Mouse (Mus musculus): ENCODE measurements around the gene Bckdhb. TPM values are rescaled to one million over a fixed set of nuclear protein-coding genes. Genes with fewer than 3 reads are reported as not detected.
A peak's percentile ranks its signal among the peaks of the same experiment; 100 is the strongest.

Gene Bckdhb
- polyA plus RNA-seq, 1 experiment from 2014 or later, result 80.1 TPM

DNA sequence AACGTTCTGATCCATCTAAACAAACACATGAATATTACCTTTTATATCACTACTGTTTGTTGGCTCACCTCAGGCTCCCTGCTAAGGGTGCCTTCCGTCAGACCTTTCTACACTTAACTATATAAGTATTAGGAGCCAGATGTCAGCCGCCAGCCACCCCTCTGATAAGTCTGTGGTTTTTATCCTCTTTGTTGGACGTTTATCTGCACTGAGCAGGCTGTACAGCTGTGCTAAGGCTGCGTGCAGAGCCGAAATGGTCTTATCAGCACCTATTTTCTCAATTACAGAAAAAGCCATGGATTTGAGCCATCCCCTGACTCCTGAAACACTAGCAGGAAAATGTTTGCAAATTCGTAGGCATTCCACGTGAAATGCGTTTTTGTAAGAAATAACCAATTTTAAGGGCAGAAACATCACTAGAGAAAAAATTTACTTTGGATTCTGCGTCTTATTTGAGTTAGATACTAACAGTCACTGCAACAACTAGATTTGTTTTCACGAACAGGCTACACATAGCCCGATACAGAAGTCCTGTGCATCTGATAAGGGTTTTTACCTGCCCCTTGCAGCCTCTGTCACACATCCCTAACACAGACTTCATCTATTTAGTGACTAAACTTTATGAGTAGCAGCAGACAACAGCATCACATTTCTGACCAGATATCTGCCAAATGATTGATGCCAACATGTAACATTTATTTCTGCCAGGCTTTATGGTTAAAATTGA is 188.1 kb downstream of the Bckdhb start:
- peak overlapping the region; percentile 28; the same call in 1 of the 2 replicates for H3K4me2 ChIP-seq (ENCODE audit: low read depth, low read length)

GRCm38 (mm10) chr9:84114254-84114653 is 189.3 kb downstream of the Bckdhb start:
- Histone ChIP-seq H3K9ac (ENCODE audit: low read length) (no peak overlapping the region), H3K4me2 (ENCODE audit: low read depth, low read length) (peak overlapping the region; percentile 6), H3K9me3 (replicated peaks; ENCODE audit: control insufficient read depth, low read length) (no peaks in the 10 kb centered on the region), H3K4me1 (ENCODE audit: control insufficient read depth, insufficient read depth, low read length) (peaks cover 12% of the 10 kb centered on the region), H3K4me3 (ENCODE audit: low read length) (peak overlapping the region; percentile 15; the same call in 1 of the 2 replicates), H3K36me3 (ENCODE audit: control insufficient read depth, insufficient read depth) (no peaks in the 10 kb centered on the region), H3K27me3 (ENCODE audit: control insufficient read depth, insufficient read depth, low read length) (no peaks in the 10 kb centered on the region), H3K27ac (ENCODE audit: low read length) (no peak overlapping the region)
- ATAC-seq (replicated peaks; ENCODE audit: extremely low read depth, insufficient read depth, low FRiP score), result no peak
- WGBS, result 61% methylated on average over 13 of the region's 13 CpGs

More for the DNA sequence above, 188.1 kb downstream of the Bckdhb start:
- H3K27ac ChIP-seq (ENCODE audit: low read length), result 0 out of 2 replicates have a peak overlapping the region, but pooled peaks have one; percentile 28
- 38% methylated on average over 12 of the region's 12 CpGs for WGBS
- peaks cover 12% of the 10 kb centered on the region for H3K4me1 ChIP-seq (ENCODE audit: control insufficient read depth, insufficient read depth, low read length)
- H3K27me3 ChIP-seq (ENCODE audit: control insufficient read depth, insufficient read depth, low read length), result no peaks in the 10 kb centered on the region
- H3K9ac ChIP-seq (ENCODE audit: low read length), result no peak overlapping the region
- ATAC-seq (replicated peaks; ENCODE audit: extremely low read depth, insufficient read depth, low FRiP score), result peak; percentile 41; the same call in 1 of the 2 replicates
- no peak overlapping the region for H3K4me3 ChIP-seq (ENCODE audit: low read length)
- no peaks in the 10 kb centered on the region for H3K36me3 ChIP-seq (ENCODE audit: control insufficient read depth, insufficient read depth)
- no peaks in the 10 kb centered on the region for H3K9me3 ChIP-seq (replicated peaks; ENCODE audit: control insufficient read depth, low read length)

DNA sequence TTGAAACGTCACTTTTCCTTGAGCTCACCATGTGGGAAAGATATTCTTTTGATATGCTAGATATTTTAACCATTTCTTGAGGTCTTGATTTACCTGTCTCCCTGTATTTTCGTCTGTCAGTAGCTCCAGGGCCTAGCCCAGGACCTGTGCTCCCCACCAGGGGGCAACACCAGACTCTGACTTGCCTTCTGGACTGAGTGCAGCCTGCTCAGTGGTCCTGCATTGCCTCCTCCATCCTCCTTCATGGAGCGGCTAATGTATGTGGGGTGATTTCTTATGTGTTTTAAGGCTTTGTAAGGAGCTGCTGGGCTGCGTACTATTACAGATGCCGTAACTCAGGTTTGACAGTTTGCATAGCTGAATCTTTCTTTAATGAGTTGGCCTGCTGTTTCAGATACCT is 192.4 kb downstream of the Bckdhb start:
- no peak for ATAC-seq (replicated peaks; ENCODE audit: extremely low read depth, insufficient read depth, low FRiP score)
- 76% methylated on average over 5 of the region's 5 CpGs for WGBS

GRCm38 (mm10) chr9:84124996-84125395 is 200.1 kb downstream of the Bckdhb start:
- Histone ChIP-seq H3K9me3 (replicated peaks; ENCODE audit: control insufficient read depth, low read length) (peaks cover 3% of the 10 kb centered on the region; the same call in 1 of the 2 replicates), H3K4me2 (ENCODE audit: low read depth, low read length) (no peak overlapping the region), H3K9ac (ENCODE audit: low read length) (no peak overlapping the region), H3K27me3 (ENCODE audit: control insufficient read depth, insufficient read depth, low read length) (no peaks in the 10 kb centered on the region), H3K36me3 (ENCODE audit: control insufficient read depth, insufficient read depth) (no peaks in the 10 kb centered on the region; the same call in 1 of the 2 replicates), H3K27ac (ENCODE audit: low read length) (0 out of 2 replicates have a peak overlapping the region, but pooled peaks have one; percentile 20), H3K4me1 (ENCODE audit: control insufficient read depth, insufficient read depth, low read length) (no peaks in the 10 kb centered on the region), H3K4me3 (ENCODE audit: low read length) (no peak overlapping the region)
- ATAC-seq (replicated peaks; ENCODE audit: extremely low read depth, insufficient read depth, low FRiP score), result no peak; the same call in 1 of the 2 replicates
- WGBS, result 65% methylated on average over 5 of the region's 5 CpGs

More for the DNA sequence above, 192.4 kb downstream of the Bckdhb start:
- H3K9ac ChIP-seq (ENCODE audit: low read length), result no peak overlapping the region
- H3K27me3 ChIP-seq (ENCODE audit: control insufficient read depth, insufficient read depth, low read length), result no peaks in the 10 kb centered on the region
- H3K4me3 ChIP-seq (ENCODE audit: low read length), result no peak overlapping the region
- H3K9me3 ChIP-seq (replicated peaks; ENCODE audit: control insufficient read depth, low read length), result no peaks in the 10 kb centered on the region
- peaks cover 8% of the 10 kb centered on the region; the same call in 1 of the 2 replicates for H3K4me1 ChIP-seq (ENCODE audit: control insufficient read depth, insufficient read depth, low read length)
- H3K27ac ChIP-seq (ENCODE audit: low read length), result no peak overlapping the region
- no peaks in the 10 kb centered on the region for H3K36me3 ChIP-seq (ENCODE audit: control insufficient read depth, insufficient read depth)
- H3K4me2 ChIP-seq (ENCODE audit: low read depth, low read length), result no peak overlapping the region

- Histone ChIP-seq H3K36me3 (ENCODE audit: control insufficient read depth, insufficient read depth) (no peaks in the 10 kb centered on the region; the same call in 1 of the 2 replicates), H3K27ac (ENCODE audit: low read length) (no peak overlapping the region), H3K9ac (ENCODE audit: low read length) (no peak overlapping the region), H3K9me3 (replicated peaks; ENCODE audit: control insufficient read depth, low read length) (peaks cover 3% of the 10 kb centered on the region; the same call in 1 of the 2 replicates), H3K27me3 (ENCODE audit: control insufficient read depth, insufficient read depth, low read length) (no peaks in the 10 kb centered on the region), H3K4me1 (ENCODE audit: control insufficient read depth, insufficient read depth, low read length) (no peaks in the 10 kb centered on the region), H3K4me2 (ENCODE audit: low read depth, low read length) (no peak overlapping the region), H3K4me3 (ENCODE audit: low read length) (no peak overlapping the region)
- ATAC-seq (replicated peaks; ENCODE audit: extremely low read depth, insufficient read depth, low FRiP score), result no peak
- WGBS, result 78% methylated on average over 6 of the region's 6 CpGs
Observed at GRCm38 (mm10) chr9:84130338-84130737, 205.4 kb downstream of the Bckdhb start.

GRCm38 (mm10) chr9:84135062-84135461 is 210.1 kb downstream of the Bckdhb start:
- H3K27me3 ChIP-seq (ENCODE audit: control insufficient read depth, insufficient read depth, low read length), result no peaks in the 10 kb centered on the region
- H3K36me3 ChIP-seq (ENCODE audit: control insufficient read depth, insufficient read depth), result no peaks in the 10 kb centered on the region
- H3K9me3 ChIP-seq (replicated peaks; ENCODE audit: control insufficient read depth, low read length), result no peaks in the 10 kb centered on the region
- H3K27ac ChIP-seq (ENCODE audit: low read length), result no peak overlapping the region
- no peak for ATAC-seq (replicated peaks; ENCODE audit: extremely low read depth, insufficient read depth, low FRiP score)
- no peak overlapping the region for H3K4me2 ChIP-seq (ENCODE audit: low read depth, low read length)
- H3K4me3 ChIP-seq (ENCODE audit: low read length), result no peak overlapping the region
- H3K9ac ChIP-seq (ENCODE audit: low read length), result no peak overlapping the region
- WGBS, result 74% methylated on average over 12 of the region's 12 CpGs
- H3K4me1 ChIP-seq (ENCODE audit: control insufficient read depth, insufficient read depth, low read length), result no peaks in the 10 kb centered on the region

DNA sequence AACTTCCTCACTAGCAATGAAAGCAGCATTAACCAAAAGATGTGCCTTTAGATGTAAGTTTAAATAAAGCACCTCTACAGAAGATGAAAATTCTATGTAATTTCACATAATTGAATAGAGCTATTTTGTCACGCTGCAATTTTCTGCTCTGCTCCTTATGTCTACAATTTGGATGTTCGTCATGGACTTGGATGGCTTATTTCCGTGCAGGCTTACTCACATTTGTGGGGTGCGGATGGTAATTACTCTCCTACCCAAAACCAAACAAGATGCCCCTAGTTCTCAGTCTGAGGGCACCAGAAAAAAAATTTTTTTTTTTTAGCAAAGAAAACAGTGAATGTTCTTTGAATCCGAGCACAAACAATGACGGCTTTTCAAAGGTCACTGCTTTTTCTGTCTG is 212.2 kb downstream of the Bckdhb start:
- Histone ChIP-seq H3K4me1 (ENCODE audit: control insufficient read depth, insufficient read depth, low read length) (no peaks in the 10 kb centered on the region), H3K9me3 (replicated peaks; ENCODE audit: control insufficient read depth, low read length) (no peaks in the 10 kb centered on the region), H3K9ac (ENCODE audit: low read length) (no peak overlapping the region), H3K27ac (ENCODE audit: low read length) (no peak overlapping the region), H3K4me2 (ENCODE audit: low read depth, low read length) (no peak overlapping the region), H3K4me3 (ENCODE audit: low read length) (no peak overlapping the region), H3K27me3 (ENCODE audit: control insufficient read depth, insufficient read depth, low read length) (no peaks in the 10 kb centered on the region), H3K36me3 (ENCODE audit: control insufficient read depth, insufficient read depth) (no peaks in the 10 kb centered on the region)
- 87% methylated on average over 6 of the region's 6 CpGs for WGBS
- no peak for ATAC-seq (replicated peaks; ENCODE audit: extremely low read depth, insufficient read depth, low FRiP score)

DNA sequence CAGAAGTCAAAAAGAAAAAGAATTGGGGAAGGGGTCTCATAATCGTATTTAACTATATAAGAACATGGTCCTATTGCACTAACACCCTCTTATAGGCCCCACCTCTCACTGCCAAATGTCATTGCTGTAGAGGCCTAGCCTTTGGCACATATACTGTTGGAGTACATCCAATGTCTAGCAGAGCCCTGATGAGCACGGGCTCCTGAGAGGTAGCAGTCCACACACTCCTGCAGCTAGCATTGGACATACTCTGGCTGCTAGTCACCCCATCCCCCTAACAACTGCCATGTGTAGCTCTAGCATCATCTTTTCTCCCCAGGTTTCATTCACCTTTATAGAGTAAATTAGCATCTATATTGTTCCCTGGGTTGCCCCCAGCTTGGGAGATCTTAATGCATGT is 223.2 kb downstream of the Bckdhb start:
- WGBS, result 77% methylated on average over 2 of the region's 2 CpGs
- no peak for ATAC-seq (replicated peaks; ENCODE audit: extremely low read depth, insufficient read depth, low FRiP score)

More for the DNA sequence above, 223.2 kb downstream of the Bckdhb start:
- no peak overlapping the region for H3K9ac ChIP-seq (ENCODE audit: low read length)
- no peaks in the 10 kb centered on the region for H3K27me3 ChIP-seq (ENCODE audit: control insufficient read depth, insufficient read depth, low read length)
- H3K9me3 ChIP-seq (replicated peaks; ENCODE audit: control insufficient read depth, low read length), result no peaks in the 10 kb centered on the region
- H3K4me2 ChIP-seq (ENCODE audit: low read depth, low read length), result no peak overlapping the region
- H3K27ac ChIP-seq (ENCODE audit: low read length), result no peak overlapping the region
- H3K4me1 ChIP-seq (ENCODE audit: control insufficient read depth, insufficient read depth, low read length), result no peaks in the 10 kb centered on the region
- no peaks in the 10 kb centered on the region for H3K36me3 ChIP-seq (ENCODE audit: control insufficient read depth, insufficient read depth)
- no peak overlapping the region for H3K4me3 ChIP-seq (ENCODE audit: low read length)

Data from heart, embryonic 16.5 days (tissue).